Mouse (Mus musculus) olfactory bulb, adult 2 months (tissue): ENCODE results near the gene Acads. TPM values are rescaled to one million over a fixed set of nuclear protein-coding genes. Genes with fewer than 3 reads are reported as not detected.

ENCODE experiments used
- H3K27ac ChIP-seq: fragments of 200-500 bp; 2 replicates; pipeline ENCODE4 v1.5.1; 2012; ENCODE audit warnings: low read depth, low read length; ENCODE audit not compliant: insufficient read depth
- H3K4me1 ChIP-seq: fragments of 200-500 bp; 2 replicates; pipeline ENCODE4 v1.6.1; 2012; ENCODE audit warnings: low read length; ENCODE audit not compliant: control insufficient read depth, insufficient read depth
- H3K4me3 ChIP-seq: fragments of 200-500 bp; 2 replicates; pipeline ENCODE4 v1.5.1; 2012; ENCODE audit warnings: mild to moderate bottlenecking, low read depth, low read length, moderate library complexity; ENCODE audit not compliant: insufficient read depth
- CTCF ChIP-seq: fragments of 200-500 bp; IDR thresholded peaks from 2 replicates; pipeline ENCODE4 v1.5.1; 2012; ENCODE audit warnings: low read depth, mild to moderate bottlenecking, low read length, moderate library complexity; ENCODE audit not compliant: insufficient read depth
- POLR2A ChIP-seq: fragments of 200-500 bp; IDR thresholded peaks from 2 replicates; pipeline ENCODE4 v1.6.1; 2012; ENCODE audit warnings: mild to moderate bottlenecking, low read depth, low read length, moderate library complexity; ENCODE audit not compliant: insufficient read depth
- WGBS: fragments of 180-500 bp; shearing (Covaris S2); methylation state at CpG from one replicate; pipeline ENCODE4 v1.1.7; 2018; 5-methylcytosine and 5-hydroxymethylcytosine counted together
- polyA plus RNA-seq: library from polyadenylated mRNA; stranded (reverse); fragments of >200 nt; gene quantifications from 2 replicates; pipeline ENCODE4 v1.2.4, GENCODE M21; 2012; ENCODE audit warnings: low replicate concordance; ENCODE audit not compliant: missing spikeins, insufficient read depth, insufficient read length

Gene Acads
- polyA plus RNA-seq, 1 experiment: not detected

GRCm38 (mm10) chr5:115068671-115069421, 50.3 kb downstream of the Acads start:
- Histone ChIP-seq H3K27ac (no peak overlapping the region), H3K4me3 (no peak overlapping the region), H3K4me1 (peaks cover 13% of the 10 kb centered on the region)
- TF ChIP-seq CTCF (no peak), POLR2A (no peak)
- 75% methylated on average over 11 of the region's 11 CpGs for WGBS

GRCm38 (mm10) chr5:115066245-115066644, 52.9 kb downstream of the Acads start:
- H3K4me3 ChIP-seq: no peak overlapping the region
- no peak overlapping the region for H3K27ac ChIP-seq
- 83% methylated on average over 4 of the region's 4 CpGs for WGBS
- TF ChIP-seq POLR2A (no peak), CTCF (no peak)
- peaks cover 14% of the 10 kb centered on the region for H3K4me1 ChIP-seq

GRCm38 (mm10) chr5:115063391-115063790, 55.8 kb downstream of the Acads start:
- no peak overlapping the region for H3K4me3 ChIP-seq
- 60% methylated on average over 7 of the region's 7 CpGs for WGBS
- H3K27ac ChIP-seq: no peak overlapping the region
- TF ChIP-seq POLR2A (no peak), CTCF (no peak)
- peaks cover 11% of the 10 kb centered on the region for H3K4me1 ChIP-seq

GRCm38 (mm10) chr5:115062566-115062965, 56.6 kb downstream of the Acads start:
- H3K4me1 ChIP-seq: peaks cover 6% of the 10 kb centered on the region
- TF ChIP-seq POLR2A (no peak), CTCF (no peak)
- WGBS: 58% methylated on average over 1 of the region's 1 CpGs
- H3K4me3 ChIP-seq: no peak overlapping the region
- H3K27ac ChIP-seq: no peak overlapping the region

GRCm38 (mm10) chr5:115060977-115061376, 58.2 kb downstream of the Acads start:
- no peak overlapping the region for H3K27ac ChIP-seq
- H3K4me3 ChIP-seq: no peak overlapping the region
- TF ChIP-seq POLR2A (no peak), CTCF (no peak)
- 79% methylated on average over 3 of the region's 3 CpGs for WGBS
- H3K4me1 ChIP-seq: peaks cover 6% of the 10 kb centered on the region

Other genes with a start within 250 kb of the Acads start
- gene Oasl2, start 222.4 kb downstream of the Acads start, polyA plus RNA-seq: not detected in 2 replicates
- not detected in 2 replicates for gene Oasl1, start 196.1 kb downstream of the Acads start, polyA plus RNA-seq
- gene 2210016L21Rik, start 177.2 kb downstream of the Acads start, polyA plus RNA-seq: not detected in 2 replicates
- not detected in 2 replicates for gene Hnf1a, start 148.3 kb downstream of the Acads start, polyA plus RNA-seq
- gene Sppl3, start 108.2 kb downstream of the Acads start, polyA plus RNA-seq: not detected in 2 replicates
- gene Gm10401, start 21.1 kb downstream of the Acads start, polyA plus RNA-seq: not detected in 2 replicates
- gene Unc119b, start 15.6 kb upstream of the Acads start, polyA plus RNA-seq: not detected in 2 replicates
- 76.8 TPM in 1 of 2 replicates, not detected in the other for gene Mlec, start 38.8 kb upstream of the Acads start, polyA plus RNA-seq
- not detected in 2 replicates for gene Cabp1, start 75.0 kb upstream of the Acads start, polyA plus RNA-seq
- not detected in 2 replicates for gene Pop5, start 116.5 kb upstream of the Acads start, polyA plus RNA-seq
- gene Rnf10, start 153.6 kb upstream of the Acads start, polyA plus RNA-seq: 496 TPM in 1 of 2 replicates, not detected in the other
- not detected in 2 replicates for gene Coq5, start 160.3 kb upstream of the Acads start, polyA plus RNA-seq
- 797 TPM in 1 of 2 replicates, not detected in the other for gene Dynll1, start 181.7 kb upstream of the Acads start, polyA plus RNA-seq
- not detected in 2 replicates for gene Srsf9, start 207.8 kb upstream of the Acads start, polyA plus RNA-seq
- not detected in 2 replicates for gene Gatc, start 221.8 kb upstream of the Acads start, polyA plus RNA-seq
- not detected in 2 replicates for gene Triap1, start 221.9 kb upstream of the Acads start, polyA plus RNA-seq
- gene Cox6a1, start 229.6 kb upstream of the Acads start, polyA plus RNA-seq: not detected in 2 replicates